Mouse (Mus musculus): ENCODE measurements around the gene Dnah9.
A peak's percentile ranks its signal among the peaks of the same experiment; 100 is the strongest.

The Dnah9 gene

DNA sequence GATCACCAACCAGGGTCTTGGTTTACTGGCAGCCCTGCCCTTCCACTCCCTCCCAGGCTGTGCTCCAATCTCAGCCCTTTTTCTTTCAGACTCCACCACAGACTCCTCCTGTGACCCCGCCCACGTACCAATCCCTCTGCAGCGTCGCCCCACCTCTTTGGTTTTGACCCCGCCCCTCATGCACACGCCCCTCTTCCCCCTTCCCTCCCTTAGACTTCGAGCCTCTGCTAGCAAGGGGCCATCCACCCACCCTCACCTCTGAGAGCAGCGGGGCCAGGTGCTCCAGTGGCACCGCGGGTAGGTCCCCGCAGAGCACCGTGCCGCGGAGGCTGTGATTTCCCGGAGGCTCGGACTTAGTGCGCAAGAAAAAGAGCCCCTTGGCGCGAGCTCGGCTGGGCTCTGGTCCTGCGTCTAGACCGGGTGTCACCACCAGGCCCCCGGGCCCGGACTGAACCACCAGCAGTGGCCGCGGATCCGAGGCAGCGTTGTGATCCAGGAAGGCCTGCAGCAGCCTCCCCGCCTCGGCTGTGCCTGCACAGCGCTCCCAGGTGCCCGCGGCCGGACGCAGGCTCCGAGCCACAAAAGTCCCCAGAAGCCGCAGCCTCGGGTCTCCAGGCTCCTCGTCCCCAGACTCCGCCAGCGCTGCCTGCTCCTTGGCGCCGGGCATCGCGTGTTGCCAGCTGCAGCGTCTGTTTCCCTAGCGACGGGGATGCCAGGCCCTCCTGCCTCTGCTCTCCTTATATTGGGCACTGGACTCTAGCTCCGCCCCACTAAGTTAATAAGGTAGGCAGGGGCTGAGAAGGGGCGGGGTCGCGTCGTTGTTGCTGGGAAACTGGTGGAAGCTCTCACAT, at the start of gene Dnah9:
Dnah9 (minus strand) TSS at position 751 of the 851 bp plus-strand sequence.
- DNase-seq, result peak; percentile 86

GRCm38 (mm10) chr11:66188627-66189287, 20.4 kb upstream of the Dnah9 start:
- DNase-seq, result peak; percentile 84

GRCm38 (mm10) chr11:66188146-66188545, 19.8 kb upstream of the Dnah9 start:
- no peak for DNase-seq

GRCm38 (mm10) chr11:66177781-66178180, 9.4 kb upstream of the Dnah9 start:
- DNase-seq, result no peak

DNA sequence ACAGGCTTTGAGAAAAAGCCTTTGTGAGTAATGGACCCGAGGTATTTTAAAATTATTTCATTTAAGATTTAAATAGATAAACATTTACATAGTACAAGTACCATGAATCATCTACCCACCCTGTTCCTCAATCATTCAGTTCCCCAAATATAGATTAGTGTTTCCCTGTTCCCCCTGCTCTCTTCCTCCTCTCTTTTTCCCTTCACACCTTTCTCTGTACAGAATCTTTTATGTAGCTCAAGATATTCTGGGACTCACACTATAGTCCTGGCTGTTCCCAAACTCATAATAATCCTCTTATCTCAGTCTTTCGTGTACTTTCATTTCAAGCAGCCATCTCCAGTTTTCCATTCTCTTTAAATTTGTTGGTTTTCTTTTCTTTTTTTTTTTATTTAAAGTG, 4.3 kb downstream of the Dnah9 start:
- DNase-seq, result no peak

- DNase-seq, result no peak
Measured at GRCm38 (mm10) chr11:66140631-66141252, 27.6 kb downstream of the Dnah9 start.

GRCm38 (mm10) chr11:66134826-66135225, 33.5 kb downstream of the Dnah9 start:
- DNase-seq, result no peak

DNA sequence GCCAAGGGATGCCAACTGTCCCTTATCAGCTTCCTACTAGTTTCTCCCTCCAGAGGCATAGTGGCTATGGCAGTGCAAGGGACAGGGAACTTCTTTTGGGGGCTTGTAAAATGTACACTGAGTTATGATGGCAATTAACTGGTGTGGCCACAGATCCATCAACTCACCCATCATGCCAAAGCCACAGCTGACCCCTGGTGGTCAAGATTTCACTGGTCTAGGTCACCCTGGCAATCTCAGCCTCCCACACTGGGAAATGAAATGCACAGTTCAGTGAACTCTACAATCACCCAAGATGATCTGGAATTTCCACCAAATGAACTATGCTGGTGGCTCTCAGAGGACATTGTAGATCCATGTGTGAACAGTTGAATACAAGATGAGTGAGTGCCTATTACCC, 42.2 kb downstream of the Dnah9 start:
- peak; percentile 42 for DNase-seq

DNA sequence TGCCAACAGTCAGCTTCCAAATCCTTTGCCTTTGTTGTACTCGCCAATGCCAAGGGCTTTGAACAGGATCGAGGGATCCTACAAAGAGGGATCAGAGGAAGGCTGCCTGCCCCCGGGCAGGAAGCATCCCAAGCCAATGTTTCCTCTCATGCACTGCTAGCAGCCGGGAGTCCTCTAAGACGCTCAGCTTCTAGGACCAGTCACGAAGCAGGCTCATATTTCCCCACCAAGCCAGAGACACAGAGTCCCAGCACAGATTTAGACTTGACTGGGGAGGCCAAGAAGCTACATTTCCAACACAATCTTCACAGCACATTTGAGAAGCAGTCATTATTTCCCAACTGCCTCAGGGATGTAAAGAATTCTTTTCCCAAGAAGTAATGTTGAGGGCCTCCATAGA, 43.9 kb downstream of the Dnah9 start:
- peak; percentile 14 for DNase-seq

DNA sequence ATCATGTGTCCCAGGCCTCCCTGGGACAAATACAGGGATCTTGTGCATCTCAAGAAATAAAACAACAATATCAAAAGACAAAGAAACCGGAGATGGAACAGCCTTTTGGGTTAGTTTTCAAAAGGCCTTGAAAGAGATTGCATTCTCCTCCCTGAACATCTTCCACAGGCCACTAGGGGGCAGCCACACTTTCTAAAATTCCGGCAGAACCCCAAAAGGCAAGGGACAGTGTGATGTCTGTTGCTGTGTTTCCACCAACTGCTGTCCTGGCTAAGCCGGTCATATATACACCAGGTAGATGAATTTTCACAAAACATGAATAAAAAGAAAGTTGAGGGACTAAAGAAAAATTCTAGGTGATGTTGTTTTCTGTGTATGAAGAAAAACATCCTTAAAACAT, 46.3 kb downstream of the Dnah9 start:
- peak; percentile 75 for DNase-seq

GRCm38 (mm10) chr11:66083663-66084254, 84.6 kb downstream of the Dnah9 start:
- DNase-seq, result no peak

- no peak for DNase-seq
Measured at GRCm38 (mm10) chr11:66072921-66073320, 95.4 kb downstream of the Dnah9 start.

DNA sequence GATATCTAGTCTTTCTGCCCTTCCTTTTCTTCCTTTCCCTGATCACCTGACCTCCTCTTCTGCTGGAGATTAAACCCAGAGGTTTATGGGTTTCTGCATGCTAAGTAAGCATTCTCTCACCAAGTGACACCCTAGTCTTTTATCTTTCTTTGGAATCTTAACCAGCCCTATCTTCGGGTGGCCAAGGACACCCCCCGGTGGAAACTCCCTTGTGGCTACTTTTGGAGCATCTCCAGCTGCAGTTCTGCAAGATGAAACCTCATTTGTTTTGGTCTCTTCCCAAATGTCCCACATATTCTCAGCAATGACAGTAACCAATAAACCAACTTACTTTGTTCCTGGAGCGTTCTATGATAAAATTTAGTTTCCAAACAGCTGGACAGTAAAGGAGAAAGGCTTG, 109.4 kb downstream of the Dnah9 start:
- DNase-seq, result peak; percentile 21

DNA sequence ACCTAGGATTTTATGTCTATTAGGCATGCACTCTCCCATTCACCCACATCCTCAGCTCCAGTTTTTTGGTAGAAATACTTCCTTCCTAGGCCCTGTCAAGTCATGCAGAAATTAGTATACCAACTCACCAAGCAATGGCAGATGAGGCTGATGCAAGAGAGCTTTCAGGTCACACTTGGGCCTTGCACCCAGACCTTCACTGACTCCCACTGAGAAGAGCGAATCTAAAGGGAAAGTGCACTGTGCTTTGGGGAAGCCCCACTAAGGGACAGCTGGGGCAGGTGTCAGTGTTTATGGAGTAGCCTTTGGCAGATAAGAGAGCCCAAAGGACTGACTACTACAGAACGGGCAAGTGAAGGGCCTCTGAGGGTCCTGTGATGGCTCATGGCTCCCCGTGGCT, 117.1 kb downstream of the Dnah9 start:
- no peak for DNase-seq

- no peak for DNase-seq
Measured at GRCm38 (mm10) chr11:66049146-66049545, 119.2 kb downstream of the Dnah9 start.

- peak; percentile 72 for DNase-seq
Measured at GRCm38 (mm10) chr11:66046594-66047193, 121.7 kb downstream of the Dnah9 start.

DNA sequence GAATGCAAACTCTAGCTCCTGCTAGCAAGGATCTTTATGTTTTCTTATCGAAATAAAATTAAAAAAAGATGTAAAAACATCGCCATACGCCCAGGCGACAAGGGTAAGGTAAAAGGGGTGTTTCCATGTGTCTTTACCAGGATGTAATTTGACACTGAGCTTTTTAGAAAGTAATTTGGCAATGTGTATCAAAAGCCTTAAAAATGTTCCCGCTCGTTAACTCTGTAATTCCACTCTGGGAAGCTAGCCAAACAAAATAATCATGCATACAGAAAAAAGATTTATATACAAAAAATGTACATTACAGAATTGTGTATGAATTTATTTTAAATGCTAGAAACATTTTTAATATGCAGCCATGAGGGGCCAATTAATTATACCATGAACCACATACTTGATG, 124.7 kb downstream of the Dnah9 start:
- no peak for DNase-seq

DNA sequence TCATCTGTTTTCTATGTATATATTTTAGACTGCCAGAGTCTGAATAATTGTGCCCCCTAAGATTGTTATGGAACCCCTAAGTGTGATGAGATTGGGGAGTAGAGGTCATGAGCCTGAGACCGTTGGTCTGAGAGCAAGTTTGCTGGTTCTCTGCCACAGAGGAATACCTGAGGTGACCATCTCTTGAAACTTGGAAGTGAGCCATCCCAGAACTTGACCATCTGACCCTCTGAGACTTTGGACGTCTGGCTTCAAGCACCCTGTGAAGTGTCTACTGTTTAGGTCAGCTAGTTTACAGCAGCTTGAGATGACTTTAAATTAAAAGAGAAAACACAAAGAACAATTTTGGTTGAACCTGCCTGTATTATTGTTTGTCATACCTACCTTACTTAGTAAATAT, 125.8 kb downstream of the Dnah9 start:
- DNase-seq, result peak; percentile 52

GRCm38 (mm10) chr11:66025728-66026127, 142.6 kb downstream of the Dnah9 start:
- DNase-seq, result no peak

GRCm38 (mm10) chr11:65975871-65976270, 192.5 kb downstream of the Dnah9 start:
- no peak for DNase-seq

DNA sequence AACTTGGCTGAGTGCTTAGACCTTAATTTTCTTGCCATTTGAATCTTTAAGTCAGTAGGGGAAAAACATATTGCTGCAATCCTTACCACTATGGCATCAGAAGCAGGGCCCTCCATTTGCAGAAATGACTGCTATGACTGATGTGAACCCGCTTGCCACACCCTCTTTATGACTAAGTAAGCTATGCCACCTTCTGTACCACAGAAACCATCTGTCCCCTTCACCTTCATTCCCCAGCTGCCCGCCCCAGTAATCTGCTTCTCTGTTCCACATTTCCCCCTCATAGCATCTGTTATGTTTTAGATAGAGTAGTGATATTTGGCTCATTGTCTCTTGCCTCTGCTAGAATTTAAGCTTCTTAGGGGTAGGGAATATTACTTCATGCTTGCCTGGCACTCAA, 237.6 kb downstream of the Dnah9 start:
- no peak for DNase-seq

- no peak for DNase-seq
Measured at GRCm38 (mm10) chr11:65930359-65930758, 238.0 kb downstream of the Dnah9 start.

GRCm38 (mm10) chr11:65927962-65928361, 240.4 kb downstream of the Dnah9 start:
- no peak for DNase-seq

Data from kidney, postnatal 10 days (tissue).